Comparison of ENCODE assay signal across 8 mouse cellular contexts in the genomic region with DNA sequence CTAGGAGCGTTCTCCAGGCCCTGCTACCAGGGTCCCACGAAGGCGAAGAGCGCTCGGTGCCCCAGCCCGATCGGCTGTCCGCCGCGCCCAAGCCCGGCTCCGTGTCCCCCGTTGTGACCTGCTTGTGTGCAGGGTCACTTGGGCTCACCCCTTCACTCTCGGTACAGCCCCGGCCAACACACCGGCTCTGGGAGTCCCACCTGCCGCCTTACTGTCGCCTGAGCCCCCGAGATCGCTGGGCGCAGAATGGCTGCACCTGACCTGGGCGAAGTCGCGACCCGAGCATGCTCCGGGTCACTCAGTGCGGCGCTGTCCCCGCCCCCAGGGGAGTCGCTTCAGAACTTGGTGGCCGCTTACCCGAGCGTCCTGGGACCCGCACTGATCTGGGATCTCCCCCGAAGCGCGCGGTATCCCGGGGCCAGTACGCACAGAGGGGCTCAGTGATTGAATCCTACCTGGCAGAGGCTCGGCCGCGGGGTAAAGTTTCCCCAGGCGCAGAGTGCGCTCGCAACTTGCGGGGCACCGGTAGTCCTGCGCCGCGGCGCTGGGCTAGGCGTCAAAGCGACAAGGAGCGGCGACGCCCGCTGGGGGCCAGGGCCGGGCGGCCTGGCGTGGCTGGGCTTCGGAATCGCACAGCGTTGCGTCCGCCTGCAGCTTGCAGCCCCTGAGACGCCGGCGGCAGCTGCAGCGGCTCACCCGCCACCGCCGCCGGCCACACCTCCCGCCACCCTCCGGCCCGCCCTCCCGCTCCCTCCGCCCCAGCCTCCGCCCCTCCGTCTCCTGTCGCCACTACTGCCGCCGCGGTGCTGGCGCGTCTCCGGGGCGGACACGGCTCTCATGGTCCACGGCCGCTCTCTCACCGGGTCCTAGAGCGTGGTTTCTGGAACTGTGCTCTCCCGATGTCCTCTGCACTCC. TPM values are rescaled to one million over a fixed set of nuclear protein-coding genes. Genes with fewer than 3 reads are reported as not detected.
DNase-seq lines count a peak whose midpoint lies in the region; ATAC-seq and TF ChIP-seq lines count a peak whose summit lies in the region.

A gene (minus strand): TSS at position 689 of the 915 bp plus-strand sequence.

- under 1% methylated on average over 95 of the region's 95 CpGs for WGBS in forebrain, embryonic 15.5 days

- peak; percentile 75 for DNase-seq in MEL (ENCODE audit: low read depth, low spot score)
- DNase-seq in cerebellum, adult 18-20 months, result peak; percentile 81
- DNase-seq in heart, postnatal 4 days, result peak; percentile 87
- peak in 1 of 2 experiments; percentile 26 for DNase-seq in layer of hippocampus, adult 8-10 months (ENCODE audit: low spot score in 2 of 2)
- peak; percentile 82 for DNase-seq in lung, postnatal 14 days
- peak; percentile 85 for DNase-seq in retina, embryonic 14.5 days (ENCODE audit: low spot score)
- peak; percentile 57 to 59 for DNase-seq in urinary bladder, adult 18-20 months (ENCODE audit: low spot score in 2 of 2)

- 0 out of 4 replicates have a peak, but pooled peaks of 1 of the 2 experiments have one; percentile 32 for TF ChIP-seq POLR2A in MEL (IDR thresholded peaks at IDR 0.05; ENCODE audit: control insufficient read depth in 1 of 2, insufficient read depth in 1 of 2, low read depth in 1 of 2, low read length in 2 of 2, poor library complexity in 1 of 2)

- no peak for TF ChIP-seq RAD21 in MEL (IDR thresholded peaks at IDR 0.05; ENCODE audit: low read depth, low read length)

- H3K27ac ChIP-seq in MEL (ENCODE audit: control insufficient read depth, low read depth, low read length), result no peak within 1 kb of the TSS
- peak within 1 kb of the TSS; percentile 68 for H3K27ac ChIP-seq in forebrain, embryonic 15.5 days (replicated peaks)

- peak within 1 kb of the TSS; percentile 89 for H3K4me2 ChIP-seq in forebrain, embryonic 15.5 days (replicated peaks)

- peaks cover under 1 to 8% of the 10 kb centered on the region in 2 experiments; a peak in 3 of 4 replicates for H3K4me1 ChIP-seq in MEL (ENCODE audit: control insufficient read depth in 1 of 2, insufficient read depth in 2 of 2, low read length in 2 of 2)
- peaks cover 35% of the 10 kb centered on the region for H3K4me1 ChIP-seq in forebrain, embryonic 15.5 days

- no peaks in the 10 kb centered on the region; a peak in 1 of 4 replicates for H3K27me3 ChIP-seq in MEL (ENCODE audit: control insufficient read depth in 1 of 2, insufficient read depth in 2 of 2, low read length in 2 of 2)
- no peaks in the 10 kb centered on the region for H3K27me3 ChIP-seq in forebrain, embryonic 15.5 days

- ATAC-seq in forebrain, embryonic 15.5 days (replicated peaks), result peak; percentile 68

- no peaks in the 10 kb centered on the region for H3K79me2 ChIP-seq in MEL (ENCODE audit: control insufficient read depth, insufficient read depth, low read length, poor library complexity)

- TF ChIP-seq CTCF in MEL (IDR thresholded peaks at IDR 0.05 in 2 of 3, conservative IDR thresholded peaks at IDR 0.05 in 1 of 3; ENCODE audit: control insufficient read depth in 1 of 3, insufficient read depth in 1 of 3, low read depth in 2 of 3, low read length in 3 of 3, poor library complexity in 1 of 3, severe bottlenecking in 1 of 3), result no peak

- H3K4me3 ChIP-seq in MEL (ENCODE audit: control insufficient read depth in 1 of 2, insufficient read depth in 1 of 2, low read depth in 2 of 2, low read length in 2 of 2), result peak within 1 kb of the TSS; percentile 64 to 91
- H3K4me3 ChIP-seq in forebrain, embryonic 15.5 days, result peak within 1 kb of the TSS; percentile 74

- H3K9me3 ChIP-seq in MEL (replicated peaks; ENCODE audit: insufficient read depth, low read length), result no peaks in the 10 kb centered on the region
- no peaks in the 10 kb centered on the region for H3K9me3 ChIP-seq in forebrain, embryonic 15.5 days

- H3K9ac ChIP-seq in MEL (ENCODE audit: control insufficient read depth, low read depth, low read length, poor library complexity, severe bottlenecking), result peak within 1 kb of the TSS; percentile 64
- H3K9ac ChIP-seq in forebrain, embryonic 15.5 days (replicated peaks), result peak within 1 kb of the TSS; percentile 78

- 0 out of 4 replicates have a peak, but pooled peaks cover 0 to under 1% of the 10 kb centered on the region in 2 experiments for H3K36me3 ChIP-seq in MEL (ENCODE audit: control insufficient read depth in 1 of 2, insufficient read depth in 2 of 2, low read length in 2 of 2)
- no peaks in the 10 kb centered on the region for H3K36me3 ChIP-seq in forebrain, embryonic 15.5 days

- no peak for TF ChIP-seq EP300 in MEL (IDR thresholded peaks at IDR 0.05; ENCODE audit: low read depth in 1 of 2, low read length in 2 of 2)

TF ChIP-seq in MEL, 35 proteins besides CTCF, POLR2A, EP300 and RAD21:
- TF ChIP-seq TCF12 (IDR thresholded peaks at IDR 0.05; ENCODE audit: low read depth, low read length) (peak; percentile 30; the same call in 1 of the 2 replicates), NRF1 (IDR thresholded peaks at IDR 0.05; ENCODE audit: insufficient read depth, low read depth, low read length, poor library complexity, severe bottlenecking) (peak; percentile 42; the same call in 1 of the 2 replicates), MAZ (IDR thresholded peaks at IDR 0.05; ENCODE audit: low read depth, low read length) (0 out of 2 replicates have a peak, but pooled peaks have one; percentile 51), NELFE (IDR thresholded peaks at IDR 0.05; ENCODE audit: low read depth, low read length) (0 out of 2 replicates have a peak, but pooled peaks have one; percentile 28), SIN3A (IDR thresholded peaks at IDR 0.05; ENCODE audit: low read length) (0 out of 2 replicates have a peak, but pooled peaks have one; percentile 32), ETS1 (IDR thresholded peaks at IDR 0.05; ENCODE audit: low read depth, low read length) (no peak), HCFC1 (IDR thresholded peaks at IDR 0.05; ENCODE audit: low read depth, low read length) (no peak), UBTF (IDR thresholded peaks at IDR 0.05; ENCODE audit: borderline replicate concordance, insufficient read depth, low read depth, low read length) (0 out of 2 replicates have a peak, but pooled peaks have one; percentile 23), MXI1 (IDR thresholded peaks at IDR 0.05; ENCODE audit: low read depth, low read length) (peak; percentile 55), KAT2A (conservative IDR thresholded peaks at IDR 0.05; ENCODE audit: low read depth, low read length) (no peak), ZKSCAN1 (IDR thresholded peaks at IDR 0.05; ENCODE audit: low read depth, low read length) (no peak)

RNA-seq across cellular contexts. Expression of the gene that starts here (rescaled TPM):
- 1.5 and 2.2 TPM in 2 replicates for total RNA-seq in MEL (2012; rRNA removed)
- 1 to 10 TPM in 1 of 2 experiments, not detected in 1; 4.4 TPM for polyA plus RNA-seq in MEL (2012; ENCODE audit: insufficient read depth in 1 of 2, insufficient read length in 2 of 2, low read depth in 1 of 2, low replicate concordance in 2 of 2, missing spikeins in 1 of 2)
- 16.5 and 16.9 TPM in 2 replicates for polyA plus RNA-seq in forebrain, embryonic 15.5 days (2015; fragmentation: Nextera tagmentation; extraction: Ambion mirVana)
- 10 to 100 TPM; 60.2 to 64.7 TPM for total RNA-seq in heart, postnatal 4 days (2021)
- total RNA-seq in layer of hippocampus, adult 8-10 months (2022), result 10 to 100 TPM; 20.9 to 31.4 (median 27.3) TPM
